Mouse (Mus musculus): Measurements from ENCODE around the gene Dio1.

- no peak for TF ChIP-seq CTCF (IDR thresholded peaks at IDR 0.05; ENCODE audit: low read depth, low read length)
- TF ChIP-seq TAL1 (conservative IDR thresholded peaks at IDR 0.05; ENCODE audit: low read depth, low read length): no peak
- TF ChIP-seq GATA1 (IDR thresholded peaks at IDR 0.05; ENCODE audit: borderline replicate concordance, low read length): no peak
- TF ChIP-seq POLR2AphosphoS5 (IDR thresholded peaks at IDR 0.05; ENCODE audit: insufficient replicate concordance, low read depth, low read length): no peak
Measured at GRCm38 (mm10) chr4:107341354-107341753, 34.4 kb upstream of the Dio1 start.

All from G1E (cell line).